Mouse (Mus musculus) kidney, adult 2 months (tissue): ENCODE measurements at regions not wholly inside any gene's neighbourhood (a gene's known extent, or its start where the extent isn't known, plus 50 kb on each side); places are given as distances from the start of the nearest gene placed in this dataset.
A peak's percentile ranks its signal among the peaks of the same experiment; 100 is the strongest.
"Not testable (repeated sequence)": the region's sequence is repeated elsewhere in the genome, so short reads cannot be mapped to it uniquely, and the experiment has no call there.

ENCODE experiments used
- DNase-seq: peaks from one replicate; pipeline ENCODE4 v3.0.0; 2021
- H3K27ac ChIP-seq: fragments of 200-500 bp; 2 replicates; pipeline ENCODE4 v1.5.1; 2012; ENCODE audit warnings: low read depth, low read length, control low read depth, inconsistent platforms; ENCODE audit not compliant: insufficient read depth
- H3K27me3 ChIP-seq: fragments of 200-500 bp; replicated peaks from 2 replicates; pipeline ENCODE4 v1.6.1; 2012; ENCODE audit warnings: mild to moderate bottlenecking, moderate library complexity, low read length, inconsistent platforms; ENCODE audit not compliant: control insufficient read depth, insufficient read depth
- H3K36me3 ChIP-seq: fragments of 200-500 bp; 2 replicates; pipeline ENCODE4 v1.6.1; 2012; ENCODE audit warnings: mild to moderate bottlenecking, moderate library complexity, low read length, inconsistent platforms; ENCODE audit not compliant: control insufficient read depth, insufficient read depth
- H3K4me1 ChIP-seq: fragments of 200-500 bp; 2 replicates; pipeline ENCODE4 v1.6.1; 2011; ENCODE audit warnings: low read length; ENCODE audit not compliant: control insufficient read depth, insufficient read depth
- H3K4me3 ChIP-seq: fragments of 200-500 bp; 2 replicates; pipeline ENCODE4 v1.5.1; 2011; ENCODE audit warnings: mild to moderate bottlenecking, low read depth, low read length, control low read depth; ENCODE audit not compliant: insufficient read depth
- CTCF ChIP-seq: fragments of 200-500 bp; conservative IDR thresholded peaks from 2 replicates; pipeline ENCODE4 v1.5.1; 2011; ENCODE audit warnings: low read depth, mild to moderate bottlenecking, control low read depth, low read length, moderate library complexity, mixed read lengths; ENCODE audit not compliant: insufficient read depth, insufficient read length
- POLR2A ChIP-seq: fragments of 200-500 bp; IDR thresholded peaks from one replicate; pipeline ENCODE4 v1.6.1; 2011; ENCODE audit warnings: low read depth, low read length, control low read depth
- WGBS: fragments of 180-500 bp; shearing (Covaris S2); methylation state at CpG from one replicate; pipeline ENCODE4 v1.1.7; 2018; 5-methylcytosine and 5-hydroxymethylcytosine counted together

DNA sequence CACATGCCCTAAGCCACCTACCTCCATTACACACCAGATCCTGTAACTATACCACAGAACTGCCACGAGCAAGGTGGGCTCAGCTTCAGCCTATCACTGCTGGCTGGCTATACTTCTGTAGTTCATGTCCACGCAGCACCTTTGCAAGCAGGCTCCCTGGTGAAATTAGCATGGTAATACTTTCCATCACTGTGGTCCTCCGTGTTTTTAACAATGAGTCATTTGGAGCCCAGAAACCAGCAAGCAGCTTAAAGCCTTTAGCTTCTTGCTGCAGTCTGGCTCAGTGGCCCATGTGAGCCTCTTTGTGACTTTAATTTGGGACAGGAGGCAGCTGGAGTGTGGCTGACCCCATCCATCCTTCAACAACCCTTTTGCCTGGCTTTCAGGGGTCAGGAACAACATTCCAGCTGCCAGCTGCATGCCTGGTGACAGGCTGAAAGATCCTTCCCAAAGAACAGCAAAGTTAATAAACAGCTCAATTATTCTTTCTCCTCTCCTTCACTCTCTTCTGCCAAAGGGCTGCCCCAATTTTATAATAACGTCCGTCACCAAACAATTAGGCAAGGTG is 122.1 kb upstream of the Intu start:
- peak; percentile 47 for DNase-seq
- H3K27ac ChIP-seq, result peak overlapping the region; percentile 55; the same call in 1 of the 2 replicates

DNA sequence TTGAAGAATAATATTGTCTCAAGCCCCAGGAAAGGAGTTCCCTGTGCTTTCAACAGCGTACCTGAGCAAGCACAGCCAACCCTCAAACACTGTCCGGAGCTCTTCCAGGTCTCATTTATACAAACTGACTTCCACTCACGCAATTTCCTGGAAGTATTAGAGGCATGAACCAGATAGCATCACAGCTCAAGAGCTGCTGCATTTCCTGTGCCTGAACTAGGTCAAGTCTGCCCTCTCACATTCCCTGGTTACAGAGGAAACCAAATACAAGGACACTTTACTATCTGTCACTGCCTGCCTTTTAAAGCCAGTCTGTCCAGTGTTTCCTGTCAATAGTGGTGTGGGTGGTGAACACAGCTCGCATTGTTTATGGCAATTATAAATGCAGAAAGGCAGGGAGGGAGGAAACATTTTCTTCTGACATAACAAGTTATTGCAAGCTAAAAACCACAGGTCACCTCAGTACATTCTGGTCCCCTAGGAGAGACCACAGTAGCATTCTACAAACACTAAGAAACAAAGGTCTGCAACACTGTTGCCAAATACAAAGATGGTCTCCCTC is 120.3 kb upstream of the Intu start:
- Histone ChIP-seq H3K4me1 (no peaks in the 10 kb centered on the region), H3K4me3 (no peak overlapping the region), H3K27me3 (no peaks in the 10 kb centered on the region), H3K27ac (0 out of 2 replicates have a peak overlapping the region, but pooled peaks have one; percentile 16), H3K36me3 (no peaks in the 10 kb centered on the region)
- WGBS, result 34% methylated on average over 4 of the region's 4 CpGs
- DNase-seq, result peak; percentile 18
- TF ChIP-seq POLR2A (no peak), CTCF (no peak)

More for the DNA sequence above, 122.1 kb upstream of the Intu start:
- TF ChIP-seq POLR2A (no peak), CTCF (no peak)
- WGBS, result 32% methylated on average over 5 of the region's 5 CpGs
- Histone ChIP-seq H3K4me1 (no peaks in the 10 kb centered on the region), H3K36me3 (no peaks in the 10 kb centered on the region), H3K27me3 (no peaks in the 10 kb centered on the region), H3K4me3 (no peak overlapping the region)

DNA sequence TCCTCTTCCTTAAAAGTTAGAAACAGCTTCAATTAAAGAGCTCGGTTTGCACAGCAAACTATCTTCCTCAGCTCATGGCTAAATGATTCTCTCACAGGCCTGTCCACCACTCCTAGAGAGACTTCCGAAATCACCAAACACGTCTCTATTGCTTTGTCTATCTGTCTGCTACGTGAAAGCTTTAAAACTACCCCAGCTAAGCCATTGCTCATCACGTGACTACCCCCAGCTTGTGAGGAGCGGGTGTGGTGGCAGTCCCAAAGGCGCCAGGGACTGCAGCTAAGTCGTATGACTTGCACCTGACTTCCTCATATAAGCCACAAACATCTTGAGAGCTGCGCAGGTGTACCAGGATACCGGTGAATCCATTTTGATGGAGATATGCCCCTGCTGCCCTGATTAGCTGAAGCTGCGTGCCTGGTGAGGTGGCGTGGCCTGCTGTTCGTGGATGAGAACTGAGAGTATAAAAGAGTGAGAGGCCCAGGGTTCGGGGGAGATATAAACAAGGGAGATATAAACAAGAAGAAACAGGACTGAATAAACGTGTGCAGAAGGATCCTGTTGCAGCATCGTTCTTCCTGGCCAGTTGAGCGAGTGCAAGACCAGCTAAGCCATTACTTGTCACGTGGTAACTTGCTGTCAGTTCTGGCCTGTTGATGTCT is 105.8 kb upstream of the Intu start:
- H3K36me3 ChIP-seq, H3K4me1 ChIP-seq, DNase-seq, H3K27ac ChIP-seq, H3K27me3 ChIP-seq, H3K4me3 ChIP-seq: not testable (repeated sequence)
- WGBS, result 73% methylated on average over 18 of the region's 18 CpGs

GRCm38 (mm10) chr3:40426070-40426469 is 105.0 kb upstream of the Intu start:
- H3K27me3 ChIP-seq, result no peaks in the 10 kb centered on the region
- no peak overlapping the region for H3K27ac ChIP-seq
- H3K4me1 ChIP-seq, result no peaks in the 10 kb centered on the region
- DNase-seq, result no peak
- WGBS, result 67% methylated on average over 4 of the region's 4 CpGs
- no peak overlapping the region for H3K4me3 ChIP-seq
- H3K36me3 ChIP-seq, result no peaks in the 10 kb centered on the region
- TF ChIP-seq POLR2A, result no peak
- no peak for TF ChIP-seq CTCF

DNA sequence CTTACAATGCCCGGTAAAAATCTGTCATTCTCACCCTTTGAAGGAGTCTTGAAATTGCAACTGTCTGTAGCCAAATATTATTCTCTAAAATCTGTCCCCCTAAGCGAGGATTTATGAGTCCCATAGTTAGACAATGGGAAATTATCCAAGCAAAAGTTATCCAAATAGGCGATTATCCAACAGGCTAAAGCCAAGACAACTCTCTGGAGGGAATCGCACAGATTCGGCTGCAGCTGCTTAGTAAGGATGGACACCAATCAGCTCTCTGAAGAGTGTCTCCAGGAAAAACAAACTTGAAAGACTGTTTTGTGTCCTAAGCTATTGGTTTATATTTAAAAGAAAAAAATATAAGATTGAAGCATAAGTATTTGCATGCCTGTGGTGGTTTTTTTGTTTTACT is 103.1 kb upstream of the Intu start:
- no peaks in the 10 kb centered on the region for H3K36me3 ChIP-seq
- H3K27ac ChIP-seq, result no peak overlapping the region
- TF ChIP-seq POLR2A (no peak), CTCF (no peak)
- no peak overlapping the region for H3K4me3 ChIP-seq
- DNase-seq, result peak; percentile 33
- H3K27me3 ChIP-seq, result no peaks in the 10 kb centered on the region
- 65% methylated on average over 5 of the region's 5 CpGs for WGBS
- H3K4me1 ChIP-seq, result no peaks in the 10 kb centered on the region

DNA sequence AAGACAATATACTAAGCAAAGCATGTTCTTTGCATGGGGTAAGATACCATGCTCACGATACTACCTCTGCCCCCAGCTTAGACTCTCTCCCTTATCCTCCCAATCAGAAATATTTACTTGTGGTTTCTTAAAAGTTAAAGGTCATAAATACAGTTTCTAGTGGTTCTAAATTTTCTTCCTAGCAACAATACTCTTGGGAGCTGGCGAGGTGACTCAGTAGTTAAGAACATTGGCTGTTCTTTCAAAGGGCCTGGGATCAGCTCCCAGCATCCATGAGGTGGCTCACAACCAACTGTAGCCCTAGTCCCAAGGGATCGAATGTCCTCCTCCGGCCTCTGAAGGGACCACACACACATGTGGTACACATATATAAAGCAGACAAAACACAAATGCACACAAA is 92.8 kb upstream of the Intu start:
- DNase-seq, result no peak
- Histone ChIP-seq H3K27me3 (no peaks in the 10 kb centered on the region), H3K4me3 (no peak overlapping the region), H3K36me3 (no peaks in the 10 kb centered on the region), H3K4me1 (no peaks in the 10 kb centered on the region), H3K27ac (no peak overlapping the region)
- WGBS, result 83% methylated on average over 4 of the region's 4 CpGs
- TF ChIP-seq CTCF (no peak), POLR2A (no peak)

GRCm38 (mm10) chr3:40441092-40442036 is 89.7 kb upstream of the Intu start:
- Histone ChIP-seq H3K36me3 (no peaks in the 10 kb centered on the region), H3K4me1 (no peaks in the 10 kb centered on the region), H3K4me3 (no peak overlapping the region), H3K27ac (no peak overlapping the region), H3K27me3 (no peaks in the 10 kb centered on the region)
- TF ChIP-seq CTCF, result no peak
- no peak for DNase-seq
- WGBS, result 43% methylated on average over 14 of the region's 14 CpGs
